Mouse (Mus musculus): ENCODE results near the gene Anapc7. TPM values are rescaled to one million over a fixed set of nuclear protein-coding genes. Genes with fewer than 3 reads are reported as not detected.

Anapc7 gene
- polyA plus RNA-seq (2012; rRNA removed) = 36.0 and 38.0 TPM in 2 replicates

- no peak for TF ChIP-seq POLR2A (IDR thresholded peaks at IDR 0.05; ENCODE audit: borderline replicate concordance, insufficient read depth, low read length)
- TF ChIP-seq CTCF (IDR thresholded peaks at IDR 0.05; ENCODE audit: borderline replicate concordance, insufficient read depth, low read depth, low read length) = no peak
Measured at GRCm38 (mm10) chr5:122421271-122422068, at the start of gene Anapc7. Gene Anapc7, plus strand, starts transcription at chr5:122421693.

GRCm38 (mm10) chr5:122372192-122372769, 49.2 kb upstream of the Anapc7 start, which contains the start of gene Fam216a:
Gene Fam216a, minus strand, starts transcription at chr5:122372364.
- Histone ChIP-seq H3K4me3 (replicated peaks; ENCODE audit: insufficient read depth, low read depth, low read length) (peak within 1 kb of the TSS; percentile 70), H3K27ac (ENCODE audit: insufficient read depth, low read length) (peak within 1 kb of the TSS; percentile 48), H3K27me3 (ENCODE audit: control insufficient read depth, insufficient read depth, low read length) (no peaks in the 10 kb centered on the region), H3K4me1 (ENCODE audit: control insufficient read depth, insufficient read depth, low read length) (peaks cover 6% of the 10 kb centered on the region)
- TF ChIP-seq CTCF (IDR thresholded peaks at IDR 0.05; ENCODE audit: borderline replicate concordance, insufficient read depth, low read depth, low read length) (no peak), POLR2A (IDR thresholded peaks at IDR 0.05; ENCODE audit: borderline replicate concordance, insufficient read depth, low read length) (peak; percentile 76; the same call in 1 of the 2 replicates)
- WGBS = under 1% methylated on average over 53 of the region's 53 CpGs
- DNase-seq = peak; percentile 99 to 100

More at GRCm38 (mm10) chr5:122421271-122422068, at the start of gene Anapc7:
- H3K27me3 ChIP-seq (ENCODE audit: control insufficient read depth, insufficient read depth, low read length) = no peaks in the 10 kb centered on the region
- peak within 1 kb of the TSS; percentile 70 for H3K27ac ChIP-seq (ENCODE audit: insufficient read depth, low read length)
- no peaks in the 10 kb centered on the region for H3K4me1 ChIP-seq (ENCODE audit: control insufficient read depth, insufficient read depth, low read length)
- H3K4me3 ChIP-seq (replicated peaks; ENCODE audit: insufficient read depth, low read depth, low read length) = peak within 1 kb of the TSS; percentile 94
- WGBS = 18% methylated on average over 17 of the region's 17 CpGs
- DNase-seq = no peak

GRCm38 (mm10) chr5:122372878-122373277, 48.6 kb upstream of the Anapc7 start:
- Histone ChIP-seq H3K27me3 (ENCODE audit: control insufficient read depth, insufficient read depth, low read length) (no peaks in the 10 kb centered on the region), H3K27ac (ENCODE audit: insufficient read depth, low read length) (peak overlapping the region; percentile 18), H3K4me3 (replicated peaks; ENCODE audit: insufficient read depth, low read depth, low read length) (peak overlapping the region; percentile 70), H3K4me1 (ENCODE audit: control insufficient read depth, insufficient read depth, low read length) (peaks cover 6% of the 10 kb centered on the region)
- DNase-seq = no peak
- WGBS = 5% methylated on average over 5 of the region's 5 CpGs
- TF ChIP-seq POLR2A (IDR thresholded peaks at IDR 0.05; ENCODE audit: borderline replicate concordance, insufficient read depth, low read length) (no peak), CTCF (IDR thresholded peaks at IDR 0.05; ENCODE audit: borderline replicate concordance, insufficient read depth, low read depth, low read length) (no peak)

- no peaks in the 10 kb centered on the region for H3K27me3 ChIP-seq (ENCODE audit: control insufficient read depth, insufficient read depth, low read length)
- H3K27ac ChIP-seq (ENCODE audit: insufficient read depth, low read length) = no peak overlapping the region
- H3K4me1 ChIP-seq (ENCODE audit: control insufficient read depth, insufficient read depth, low read length) = peaks cover 6% of the 10 kb centered on the region
- TF ChIP-seq CTCF (IDR thresholded peaks at IDR 0.05; ENCODE audit: borderline replicate concordance, insufficient read depth, low read depth, low read length) (no peak), POLR2A (IDR thresholded peaks at IDR 0.05; ENCODE audit: borderline replicate concordance, insufficient read depth, low read length) (no peak)
- no peak overlapping the region for H3K4me3 ChIP-seq (replicated peaks; ENCODE audit: insufficient read depth, low read depth, low read length)
- 87% methylated on average over 4 of the region's 4 CpGs for WGBS
- DNase-seq = no peak
Measured at GRCm38 (mm10) chr5:122377101-122377833, 44.2 kb upstream of the Anapc7 start.

- DNase-seq = no peak
- H3K27ac ChIP-seq (ENCODE audit: insufficient read depth, low read length) = no peak overlapping the region
- TF ChIP-seq POLR2A (IDR thresholded peaks at IDR 0.05; ENCODE audit: borderline replicate concordance, insufficient read depth, low read length) = no peak
- no peak for TF ChIP-seq CTCF (IDR thresholded peaks at IDR 0.05; ENCODE audit: borderline replicate concordance, insufficient read depth, low read depth, low read length)
- peaks cover 6% of the 10 kb centered on the region for H3K4me1 ChIP-seq (ENCODE audit: control insufficient read depth, insufficient read depth, low read length)
- no peaks in the 10 kb centered on the region for H3K27me3 ChIP-seq (ENCODE audit: control insufficient read depth, insufficient read depth, low read length)
- 94% methylated on average over 12 of the region's 12 CpGs for WGBS
- H3K4me3 ChIP-seq (replicated peaks; ENCODE audit: insufficient read depth, low read depth, low read length) = no peak overlapping the region
Measured at GRCm38 (mm10) chr5:122378171-122378570, 43.3 kb upstream of the Anapc7 start.

- H3K4me1 ChIP-seq (ENCODE audit: control insufficient read depth, insufficient read depth, low read length) = no peaks in the 10 kb centered on the region
Measured at GRCm38 (mm10) chr5:122379374-122380155, 41.9 kb upstream of the Anapc7 start.

GRCm38 (mm10) chr5:122390006-122390405, 31.5 kb upstream of the Anapc7 start:
- Histone ChIP-seq H3K4me1 (ENCODE audit: control insufficient read depth, insufficient read depth, low read length) (peaks cover 10% of the 10 kb centered on the region; the same call in 1 of the 2 replicates), H3K27ac (ENCODE audit: insufficient read depth, low read length) (no peak overlapping the region), H3K4me3 (replicated peaks; ENCODE audit: insufficient read depth, low read depth, low read length) (no peak overlapping the region), H3K27me3 (ENCODE audit: control insufficient read depth, insufficient read depth, low read length) (no peaks in the 10 kb centered on the region)
- WGBS = 92% methylated on average over 5 of the region's 5 CpGs
- TF ChIP-seq POLR2A (IDR thresholded peaks at IDR 0.05; ENCODE audit: borderline replicate concordance, insufficient read depth, low read length) = no peak
- no peak for TF ChIP-seq CTCF (IDR thresholded peaks at IDR 0.05; ENCODE audit: borderline replicate concordance, insufficient read depth, low read depth, low read length)
- no peak for DNase-seq

More at GRCm38 (mm10) chr5:122379374-122380155, 41.9 kb upstream of the Anapc7 start:
- TF ChIP-seq CTCF (IDR thresholded peaks at IDR 0.05; ENCODE audit: borderline replicate concordance, insufficient read depth, low read depth, low read length) = peak; percentile 94
- TF ChIP-seq POLR2A (IDR thresholded peaks at IDR 0.05; ENCODE audit: borderline replicate concordance, insufficient read depth, low read length) = no peak
- Histone ChIP-seq H3K27ac (ENCODE audit: insufficient read depth, low read length) (no peak overlapping the region), H3K4me3 (replicated peaks; ENCODE audit: insufficient read depth, low read depth, low read length) (no peak overlapping the region), H3K27me3 (ENCODE audit: control insufficient read depth, insufficient read depth, low read length) (no peaks in the 10 kb centered on the region)
- DNase-seq = peak; percentile 81 to 82
- 37% methylated on average over 11 of the region's 11 CpGs for WGBS

Data from cerebellum, adult 2 months (tissue).